Mouse (Mus musculus) spleen, postnatal 10 days (tissue): ENCODE data around the gene Ptf1a.
A peak's percentile ranks its signal among the peaks of the same experiment; 100 is the strongest.

Experiments
- DNase-seq, 2 experiments: peaks; one replicate each; pipeline ENCODE4 v3.0.0; 2021 to 2022; ENCODE audit warnings: low spot score in 2 of 2

The Ptf1a gene

GRCm38 (mm10) chr2:19444931-19445831, at the start of gene Ptf1a:
Gene Ptf1a, plus strand, starts transcription at chr2:19445663.
- DNase-seq, result no peak

GRCm38 (mm10) chr2:19405409-19405808, 40.1 kb upstream of the Ptf1a start:
- no peak for DNase-seq

GRCm38 (mm10) chr2:19406531-19406930, 38.9 kb upstream of the Ptf1a start:
- DNase-seq, result no peak

- peak; percentile 53 to 78 for DNase-seq
Measured at GRCm38 (mm10) chr2:19414222-19414965, 31.1 kb upstream of the Ptf1a start.

GRCm38 (mm10) chr2:19415063-19415521, 30.4 kb upstream of the Ptf1a start:
- peak in 1 of 2 experiments; percentile 10 for DNase-seq

- DNase-seq, result no peak
Measured at GRCm38 (mm10) chr2:19416066-19416465, 29.4 kb upstream of the Ptf1a start.

GRCm38 (mm10) chr2:19419686-19420345, 25.6 kb upstream of the Ptf1a start:
- DNase-seq, result no peak

- no peak for DNase-seq
Measured at GRCm38 (mm10) chr2:19422226-19422625, 23.2 kb upstream of the Ptf1a start.

GRCm38 (mm10) chr2:19423086-19423485, 22.4 kb upstream of the Ptf1a start:
- no peak for DNase-seq

- peak in 1 of 2 experiments; percentile 64 for DNase-seq
Measured at GRCm38 (mm10) chr2:19429031-19429430, 16.4 kb upstream of the Ptf1a start.

GRCm38 (mm10) chr2:19429691-19430690, 15.5 kb upstream of the Ptf1a start:
- no peak for DNase-seq

- no peak for DNase-seq
Measured at GRCm38 (mm10) chr2:19430746-19431145, 14.7 kb upstream of the Ptf1a start.

- DNase-seq, result peak in 1 of 2 experiments; percentile 43
Measured at GRCm38 (mm10) chr2:19431186-19431585, 14.3 kb upstream of the Ptf1a start.

GRCm38 (mm10) chr2:19431614-19432323, 13.7 kb upstream of the Ptf1a start:
- DNase-seq, result no peak

GRCm38 (mm10) chr2:19444346-19444745, 1.1 kb upstream of the Ptf1a start:
- DNase-seq, result no peak

- DNase-seq, result no peak
Measured at GRCm38 (mm10) chr2:19445871-19446501, 523 bp downstream of the Ptf1a start.

GRCm38 (mm10) chr2:19446746-19447145, 1.3 kb downstream of the Ptf1a start:
- DNase-seq, result no peak

- DNase-seq, result no peak
Measured at GRCm38 (mm10) chr2:19448042-19448700, 2.7 kb downstream of the Ptf1a start.

GRCm38 (mm10) chr2:19449308-19449707, 3.8 kb downstream of the Ptf1a start:
- no peak for DNase-seq
